Mouse (Mus musculus): Measurements from ENCODE around the gene Smarcal1.

The Smarcal1 gene

GRCm38 (mm10) chr1:72582947-72583731 lies at the start of gene Smarcal1:
Gene Smarcal1 (plus strand): TSS chr1:72583251.
- peak; percentile 92 for DNase-seq

GRCm38 (mm10) chr1:72533439-72533838 lies 49.6 kb upstream of the Smarcal1 start:
- no peak for DNase-seq

DNA sequence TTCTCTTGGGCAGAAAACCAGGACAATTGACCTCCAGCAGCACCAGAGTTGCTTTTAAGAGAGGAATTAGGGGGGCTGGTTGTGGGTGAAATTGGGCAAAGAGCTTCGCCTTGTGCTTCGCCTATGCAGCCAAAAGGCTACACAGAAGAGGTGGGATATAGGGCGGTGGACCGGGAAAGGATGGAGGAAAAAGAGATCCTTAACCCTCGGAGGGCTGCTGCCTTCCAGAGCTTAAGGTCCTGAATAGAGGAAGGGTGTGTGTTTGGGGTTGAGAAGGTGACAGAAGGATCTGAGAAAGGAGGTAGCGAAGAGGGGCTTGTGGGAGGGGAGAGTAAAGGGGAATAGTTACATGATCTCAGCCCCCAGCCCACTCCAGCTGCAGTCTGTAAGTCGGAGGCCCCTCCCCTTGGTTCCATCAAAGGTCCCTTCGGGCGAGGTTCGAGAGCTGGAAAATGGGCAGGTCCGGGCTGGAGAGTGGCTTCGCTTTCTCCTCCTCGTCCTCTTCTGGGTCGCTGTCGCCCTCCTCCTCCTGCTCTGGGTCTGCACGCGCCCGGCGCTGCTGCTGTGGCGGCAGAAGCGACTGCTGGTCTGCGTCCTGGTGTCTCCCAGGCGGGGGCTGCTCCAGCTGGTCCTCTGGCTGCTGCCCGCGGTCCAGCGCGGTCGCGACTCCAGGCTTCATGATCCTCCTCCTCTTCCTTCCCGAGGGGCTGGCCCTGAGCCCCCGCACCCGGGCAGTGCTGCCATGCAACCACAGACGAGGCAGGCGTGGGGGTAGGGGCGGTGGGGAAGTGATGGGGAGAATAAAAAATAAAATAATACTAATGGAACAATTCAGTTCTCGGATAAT lies 47.1 kb upstream of the Smarcal1 start:
- DNase-seq: no peak

- peak; percentile 38 for DNase-seq
Measured at GRCm38 (mm10) chr1:72536611-72537351, 46.3 kb upstream of the Smarcal1 start, which contains the start of gene March4. Gene March4 (minus strand): TSS chr1:72536930.

DNA sequence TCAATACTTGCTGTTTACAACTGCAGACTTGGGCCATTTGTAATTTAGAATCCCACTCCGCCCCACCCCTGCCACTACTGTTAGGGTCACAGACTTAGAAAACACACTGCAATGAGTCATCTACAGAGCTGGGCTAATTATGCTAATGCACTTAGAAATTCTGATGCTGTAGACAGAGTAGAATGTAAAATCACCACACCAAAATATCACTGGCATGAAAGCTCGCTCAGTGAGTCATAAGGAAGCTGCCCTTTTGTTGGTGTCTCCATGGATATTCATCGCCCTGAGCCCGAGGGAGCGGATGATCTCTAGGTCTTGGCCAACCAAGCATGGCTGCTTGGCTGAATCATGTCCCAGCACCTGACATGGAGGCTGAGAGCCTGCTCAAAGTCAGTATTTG lies 44.8 kb upstream of the Smarcal1 start:
- no peak for DNase-seq

- DNase-seq: no peak
Measured at GRCm38 (mm10) chr1:72550317-72550716, 32.7 kb upstream of the Smarcal1 start.

- DNase-seq: no peak
Measured at GRCm38 (mm10) chr1:72556471-72556870, 26.6 kb upstream of the Smarcal1 start.

DNA sequence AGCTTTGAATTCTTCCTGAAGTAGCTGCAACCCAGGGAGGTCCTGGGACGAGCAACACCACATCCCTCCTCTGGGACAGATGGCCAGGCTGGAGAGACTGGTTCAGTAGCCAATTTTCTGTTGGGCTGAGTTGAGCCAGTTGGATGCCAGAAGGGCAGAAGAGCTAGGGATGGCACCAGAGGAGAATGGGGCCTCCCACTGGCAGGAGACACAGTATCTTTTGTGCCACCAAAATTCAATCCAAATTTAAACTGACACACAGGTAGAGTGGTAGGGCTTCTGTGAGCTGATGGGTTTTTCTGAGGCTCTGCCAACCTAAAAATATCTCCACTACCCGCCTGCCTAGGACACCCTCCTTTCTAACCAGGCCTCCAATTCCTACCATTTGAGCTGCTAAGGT lies 24.4 kb upstream of the Smarcal1 start:
- DNase-seq: peak; percentile 75

DNA sequence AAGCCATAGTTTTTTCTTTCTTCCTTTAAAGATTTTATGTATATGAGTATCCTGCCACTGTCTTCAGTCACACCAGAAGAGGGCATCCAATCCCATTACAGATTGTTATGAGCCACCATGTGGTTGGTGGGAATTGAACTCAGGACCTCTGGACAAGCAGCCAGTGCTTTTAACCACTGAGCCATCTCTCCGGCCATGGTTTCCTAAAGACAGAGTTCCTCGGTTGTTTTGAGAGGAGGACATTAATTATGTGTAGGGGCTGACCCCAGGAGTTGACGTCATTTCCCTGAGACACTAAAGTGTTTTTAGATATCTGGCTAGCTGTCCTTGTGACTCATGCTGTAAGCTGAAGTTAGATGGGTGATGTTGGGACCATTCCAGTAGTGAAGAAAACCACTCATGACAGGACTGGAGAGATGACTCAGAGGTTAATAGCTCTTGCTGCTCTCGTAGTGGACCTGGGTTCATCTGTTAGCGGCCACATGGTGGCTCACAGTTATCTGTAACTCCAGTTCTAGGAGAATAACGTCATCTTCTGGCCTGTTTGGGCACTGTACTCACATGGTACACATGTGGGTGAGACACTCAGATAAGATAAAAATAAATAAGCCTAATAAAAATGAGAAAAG lies 18.6 kb upstream of the Smarcal1 start:
- DNase-seq: no peak

DNA sequence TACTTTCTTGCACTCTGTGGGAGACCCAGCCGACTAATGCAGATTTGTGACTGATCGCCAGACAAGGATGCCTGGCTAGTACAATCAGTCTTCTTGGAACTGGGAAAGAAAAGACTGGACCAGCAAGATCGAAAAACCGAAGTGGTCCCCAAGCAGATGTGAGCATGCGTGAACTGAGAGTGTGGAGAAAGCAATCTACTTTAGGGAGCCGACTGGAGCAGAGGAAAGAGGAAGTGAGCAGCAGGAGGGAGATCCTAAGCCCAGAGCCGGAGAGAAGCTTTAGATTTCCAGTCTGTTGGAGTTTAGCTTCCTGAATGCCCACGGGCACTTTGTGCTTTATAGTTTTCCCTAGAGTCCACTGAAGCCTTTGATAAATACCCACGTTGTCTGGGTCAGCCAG lies 16.0 kb upstream of the Smarcal1 start:
- no peak for DNase-seq

GRCm38 (mm10) chr1:72568725-72569124 lies 14.3 kb upstream of the Smarcal1 start:
- DNase-seq: no peak

- DNase-seq: no peak
Measured at GRCm38 (mm10) chr1:72574047-72574446, 9.0 kb upstream of the Smarcal1 start.

GRCm38 (mm10) chr1:72574608-72575007 lies 8.4 kb upstream of the Smarcal1 start:
- DNase-seq: no peak

- DNase-seq: no peak
Measured at GRCm38 (mm10) chr1:72575121-72575520, 7.9 kb upstream of the Smarcal1 start.

GRCm38 (mm10) chr1:72577481-72577922 lies 5.5 kb upstream of the Smarcal1 start:
- no peak for DNase-seq

DNA sequence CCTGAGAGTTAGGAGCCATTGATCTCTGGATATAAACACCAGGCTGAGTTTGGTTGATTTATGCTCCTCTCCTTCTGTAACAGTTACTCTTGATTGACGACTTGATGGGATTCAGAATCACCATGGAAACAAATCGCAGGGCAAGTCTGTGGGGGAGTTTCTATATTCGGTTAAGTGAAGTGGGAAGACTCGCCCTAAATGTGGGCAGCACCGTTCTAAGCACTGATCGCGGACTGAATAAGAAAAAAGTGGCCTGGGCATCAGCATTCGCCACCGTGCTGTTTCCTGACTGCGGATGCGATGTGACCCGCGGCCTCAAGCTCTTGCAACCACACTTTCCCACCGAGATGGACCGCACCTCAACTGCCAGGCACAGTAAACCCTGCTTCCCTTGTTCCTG lies 4.7 kb upstream of the Smarcal1 start:
- DNase-seq: no peak

GRCm38 (mm10) chr1:72578806-72579205 lies 4.2 kb upstream of the Smarcal1 start:
- no peak for DNase-seq

- no peak for DNase-seq
Measured at GRCm38 (mm10) chr1:72583906-72584305, 855 bp downstream of the Smarcal1 start.

DNA sequence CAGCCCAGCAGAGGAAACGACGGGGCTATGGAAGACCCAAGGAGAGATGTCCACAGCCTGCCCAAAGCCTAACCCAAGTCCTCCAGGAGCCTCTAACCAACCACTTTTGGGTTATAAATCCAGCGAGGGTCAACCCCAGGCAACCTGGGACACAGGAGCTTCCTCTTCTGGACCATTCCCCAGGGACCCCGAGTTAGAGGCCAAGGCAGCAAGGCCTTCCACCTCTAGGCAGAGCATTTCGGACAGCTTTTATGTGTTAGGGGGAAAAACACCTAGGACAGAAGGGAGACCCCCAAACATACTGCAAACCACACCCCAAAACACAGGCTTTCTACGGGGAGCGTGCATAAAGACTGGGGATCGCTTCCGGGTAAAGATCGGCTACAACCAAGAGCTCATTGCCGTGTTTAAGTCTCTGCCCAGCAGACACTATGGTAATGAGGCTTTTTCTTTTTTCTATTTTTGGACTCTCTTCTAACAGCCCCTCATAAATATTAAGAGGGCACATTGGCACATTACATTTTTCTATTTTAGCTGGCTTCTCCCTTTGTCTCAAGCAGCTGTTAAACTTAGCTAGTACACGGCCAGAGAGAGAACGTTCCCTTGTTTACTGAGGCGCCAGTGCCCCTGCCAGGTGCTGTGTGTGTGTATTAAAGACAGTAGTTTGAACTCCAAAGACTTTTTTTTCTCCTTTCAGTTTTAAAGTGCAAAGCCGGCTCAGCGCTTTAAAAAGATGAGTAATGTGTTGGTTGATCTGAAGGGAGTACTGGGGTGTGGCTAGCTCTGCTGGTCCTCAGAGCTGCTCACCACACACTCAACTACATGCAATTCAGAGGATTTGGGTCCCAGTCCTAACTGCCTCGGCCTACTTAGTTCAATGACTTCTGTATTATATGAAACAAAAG lies 3.2 kb downstream of the Smarcal1 start:
- DNase-seq: no peak

GRCm38 (mm10) chr1:72587532-72587931 lies 4.5 kb downstream of the Smarcal1 start:
- no peak for DNase-seq

GRCm38 (mm10) chr1:72588763-72589162 lies 5.7 kb downstream of the Smarcal1 start:
- DNase-seq: no peak

DNA sequence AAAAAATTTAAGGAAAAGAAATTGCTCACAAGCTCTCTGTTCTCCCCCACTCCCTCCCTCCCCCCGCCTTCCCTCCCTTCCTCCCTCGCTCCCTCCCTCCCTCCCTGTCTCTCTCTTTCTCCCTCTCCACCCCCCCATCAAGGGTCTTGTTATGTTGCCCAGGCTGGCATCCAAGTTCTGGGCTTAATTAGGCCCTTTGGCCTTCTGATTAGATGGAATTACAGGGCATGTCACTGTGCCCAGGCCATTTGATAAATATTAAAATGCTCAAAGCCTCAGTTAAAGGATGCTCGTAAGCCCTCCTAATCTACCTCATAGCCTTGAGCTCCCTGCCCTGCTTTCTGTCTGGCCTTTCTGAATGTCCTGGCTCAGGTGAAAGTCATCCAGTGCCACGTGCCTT lies 7.6 kb downstream of the Smarcal1 start:
- DNase-seq: no peak

Data from cerebellum, adult 11 months (tissue).